8 mouse cellular contexts compared by ENCODE assay signal in genomic region chr6:129049596-129050251, GRCm38 (mm10). TPM values are rescaled to one million over a fixed set of nuclear protein-coding genes. Genes with fewer than 3 reads are reported as not detected.
DNase-seq lines count a peak whose midpoint lies in the region; ATAC-seq lines count a peak whose summit lies in the region.

No protein-coding gene starts in this region.

- DNase-seq in ovary, postnatal 14 days (ENCODE audit: low spot score) = peak; percentile 6
- DNase-seq in ovary, postnatal 10 days (ENCODE audit: low spot score) = no peak
- peak; percentile 25 for DNase-seq in forebrain, embryonic 14.5 days (ENCODE audit: low spot score)
- DNase-seq in cerebellum, postnatal 25 days = no peak
- no peak for DNase-seq in gastrocnemius, postnatal 25 days
- DNase-seq in left cerebral cortex, adult 11 months (ENCODE audit: low spot score) = no peak

- H3K4me2 ChIP-seq in forebrain, embryonic 14.5 days (ENCODE audit: low read length) = peak overlapping the region; percentile 42
- H3K4me2 ChIP-seq in liver, embryonic 15.5 days = peak overlapping the region; percentile 69
- H3K4me2 ChIP-seq in stomach, embryonic 16.5 days (ENCODE audit: low read depth, low read length) = peak overlapping the region; percentile 55

- H3K27ac ChIP-seq in forebrain, embryonic 14.5 days (ENCODE audit: low read depth, low read length) = no peak overlapping the region
- peak overlapping the region; percentile 53 for H3K27ac ChIP-seq in liver, embryonic 15.5 days (replicated peaks)
- peak overlapping the region; percentile 52; the same call in 1 of the 2 replicates for H3K27ac ChIP-seq in stomach, embryonic 16.5 days (ENCODE audit: low read length)

- ATAC-seq in forebrain, embryonic 14.5 days = peak; percentile 50; the same call in 1 of the 2 replicates
- ATAC-seq in liver, embryonic 15.5 days (ENCODE audit: insufficient read depth) = no peak
- ATAC-seq in stomach, embryonic 16.5 days (ENCODE audit: insufficient read depth, low FRiP score) = no peak

- no peaks in the 10 kb centered on the region for H3K36me3 ChIP-seq in forebrain, embryonic 14.5 days (ENCODE audit: control insufficient read depth, insufficient read depth, low read length)
- H3K36me3 ChIP-seq in liver, embryonic 15.5 days (replicated peaks) = no peaks in the 10 kb centered on the region
- no peaks in the 10 kb centered on the region for H3K36me3 ChIP-seq in stomach, embryonic 16.5 days (ENCODE audit: control insufficient read depth, insufficient read depth, low read length)

- WGBS in forebrain, embryonic 14.5 days = 2% methylated on average over 8 of the region's 8 CpGs
- whole genome bisulfite sequencing in liver, embryonic 15.5 days (ENCODE audit: insufficient replicate concordance) = 7% methylated on average over 8 of the region's 8 CpGs
- 5% methylated on average over 8 of the region's 8 CpGs for WGBS in stomach, embryonic 16.5 days

- no peak overlapping the region for H3K9ac ChIP-seq in forebrain, embryonic 14.5 days (ENCODE audit: low read length)
- H3K9ac ChIP-seq in liver, embryonic 15.5 days = no peak overlapping the region
- H3K9ac ChIP-seq in stomach, embryonic 16.5 days (ENCODE audit: low read length) = peak overlapping the region; percentile 56; the same call in 1 of the 2 replicates

- no peaks in the 10 kb centered on the region for H3K9me3 ChIP-seq in forebrain, embryonic 14.5 days (replicated peaks; ENCODE audit: control insufficient read depth, low read length)
- no peaks in the 10 kb centered on the region for H3K9me3 ChIP-seq in liver, embryonic 15.5 days (replicated peaks)
- H3K9me3 ChIP-seq in stomach, embryonic 16.5 days (replicated peaks; ENCODE audit: control insufficient read depth, low read length) = no peaks in the 10 kb centered on the region

- H3K4me3 ChIP-seq in forebrain, embryonic 14.5 days (ENCODE audit: low read depth, low read length) = peak overlapping the region; percentile 18; the same call in 1 of the 2 replicates
- H3K4me3 ChIP-seq in liver, embryonic 15.5 days (replicated peaks) = peak overlapping the region; percentile 26
- H3K4me3 ChIP-seq in stomach, embryonic 16.5 days (replicated peaks; ENCODE audit: low read length) = peak overlapping the region; percentile 33

- H3K27me3 ChIP-seq in forebrain, embryonic 14.5 days (replicated peaks; ENCODE audit: control insufficient read depth, insufficient read depth, low read length) = no peaks in the 10 kb centered on the region
- H3K27me3 ChIP-seq in liver, embryonic 15.5 days = no peaks in the 10 kb centered on the region
- no peaks in the 10 kb centered on the region for H3K27me3 ChIP-seq in stomach, embryonic 16.5 days (ENCODE audit: control insufficient read depth, insufficient read depth, low read length)

- H3K4me1 ChIP-seq in forebrain, embryonic 14.5 days (ENCODE audit: control insufficient read depth, insufficient read depth, low read length) = no peaks in the 10 kb centered on the region
- peaks cover 10% of the 10 kb centered on the region for H3K4me1 ChIP-seq in liver, embryonic 15.5 days (replicated peaks)
- H3K4me1 ChIP-seq in stomach, embryonic 16.5 days (ENCODE audit: control insufficient read depth, insufficient read depth, low read length) = peaks cover 7% of the 10 kb centered on the region; the same call in 1 of the 2 replicates

RNA-seq across cellular contexts. Expression of gene Klrb1f, which starts 4.0 kb away (rescaled TPM):
- 0.15 and 0.26 TPM in 2 replicates for polyA plus RNA-seq in forebrain, embryonic 14.5 days (2014; fragmentation: Nextera tagmentation; extraction: Ambion mirVana)
- polyA plus RNA-seq in liver, embryonic 15.5 days (2015; fragmentation: Nextera tagmentation; extraction: Ambion mirVana) = 0.24 and 0.36 TPM in 2 replicates
- polyA plus RNA-seq in stomach, embryonic 16.5 days (2015; fragmentation: Nextera tagmentation; extraction: Ambion mirVana) = 0.27 and 0.48 TPM in 2 replicates
- total RNA-seq in gastrocnemius, postnatal 25 days (2021) = not detected

RNA-seq across cellular contexts. Expression of gene Clec2e, which starts 51.0 kb away (rescaled TPM):
- polyA plus RNA-seq in forebrain, embryonic 14.5 days (2014; fragmentation: Nextera tagmentation; extraction: Ambion mirVana) = not detected in 2 replicates
- not detected in 2 replicates for polyA plus RNA-seq in liver, embryonic 15.5 days (2015; fragmentation: Nextera tagmentation; extraction: Ambion mirVana)
- polyA plus RNA-seq in stomach, embryonic 16.5 days (2015; fragmentation: Nextera tagmentation; extraction: Ambion mirVana) = 2.0 and 2.4 TPM in 2 replicates
- under 1 TPM; 0.13 to 0.16 TPM for total RNA-seq in gastrocnemius, postnatal 25 days (2021)

Comparison
In these comparisons a context has a peak if more than half of its experiments do, and no peak if none do; other contexts are left out.
1. DNase-seq: peak in ovary, postnatal 14 days (single experiment) and forebrain, embryonic 14.5 days (single experiment); none in ovary, postnatal 10 days (single experiment), cerebellum, postnatal 25 days (0 of 2), gastrocnemius, postnatal 25 days (single experiment) and left cerebral cortex, adult 11 months (single experiment).
2. Peak in every context shown above with its lines, with median percentiles within 50 percentile points of each other: H3K4me2 ChIP-seq and H3K4me3 ChIP-seq.